Comparison of ENCODE assay signal across 15 mouse cellular contexts in the genomic region with DNA sequence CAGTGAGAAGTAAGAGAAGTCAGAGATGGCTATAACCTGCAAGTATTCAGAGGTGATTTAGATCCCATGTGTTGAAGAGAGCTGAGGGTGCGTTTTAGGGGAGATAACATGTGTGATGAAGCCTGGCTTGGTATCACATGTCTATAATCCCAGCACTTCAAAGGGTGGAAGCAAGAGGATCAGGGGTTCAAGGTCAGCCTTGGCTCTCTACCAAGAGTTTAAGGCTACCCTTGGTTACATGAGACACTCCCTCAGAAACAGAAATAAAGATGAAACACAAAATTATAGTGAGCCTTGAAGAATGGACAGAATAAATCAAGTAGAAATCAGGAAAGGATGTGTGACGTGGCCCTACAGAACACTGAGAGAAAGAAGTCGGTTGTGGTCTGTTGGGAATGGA. TPM values are rescaled to one million over a fixed set of nuclear protein-coding genes. Genes with fewer than 3 reads are reported as not detected.
"Had no signal": no experiment of that assay in that cellular context is flagged by ENCODE, and none has a peak within 500 bp of the region (broad histone marks: within the 10 kb centered on the region; RNA-seq: fewer than 3 reads in every experiment).

No protein-coding gene starts in this region.

- DNase-seq: retina, postnatal 1 day; right cerebral cortex, adult 18-20 months; right cerebral cortex, postnatal 14 days; right cerebral cortex, postnatal 25 days; right cerebral cortex, postnatal 4 days; spleen, adult 18-20 months; thymus, adult 18-20 months; thymus, adult 2 months; thymus, postnatal 14 days; thymus, postnatal 25 days; thymus, postnatal 36 days; thymus, postnatal 4 days had no signal

RNA-seq across cellular contexts. Expression of a gene that starts 7.3 kb away (rescaled TPM):
- total RNA-seq: neutrophil, adult 5-6 weeks had no signal
- polyA plus RNA-seq: spleen, adult 2 months; testis, adult 2 months had no signal
